Mouse (Mus musculus): ENCODE measurements around the gene Cdhr5.

DNA sequence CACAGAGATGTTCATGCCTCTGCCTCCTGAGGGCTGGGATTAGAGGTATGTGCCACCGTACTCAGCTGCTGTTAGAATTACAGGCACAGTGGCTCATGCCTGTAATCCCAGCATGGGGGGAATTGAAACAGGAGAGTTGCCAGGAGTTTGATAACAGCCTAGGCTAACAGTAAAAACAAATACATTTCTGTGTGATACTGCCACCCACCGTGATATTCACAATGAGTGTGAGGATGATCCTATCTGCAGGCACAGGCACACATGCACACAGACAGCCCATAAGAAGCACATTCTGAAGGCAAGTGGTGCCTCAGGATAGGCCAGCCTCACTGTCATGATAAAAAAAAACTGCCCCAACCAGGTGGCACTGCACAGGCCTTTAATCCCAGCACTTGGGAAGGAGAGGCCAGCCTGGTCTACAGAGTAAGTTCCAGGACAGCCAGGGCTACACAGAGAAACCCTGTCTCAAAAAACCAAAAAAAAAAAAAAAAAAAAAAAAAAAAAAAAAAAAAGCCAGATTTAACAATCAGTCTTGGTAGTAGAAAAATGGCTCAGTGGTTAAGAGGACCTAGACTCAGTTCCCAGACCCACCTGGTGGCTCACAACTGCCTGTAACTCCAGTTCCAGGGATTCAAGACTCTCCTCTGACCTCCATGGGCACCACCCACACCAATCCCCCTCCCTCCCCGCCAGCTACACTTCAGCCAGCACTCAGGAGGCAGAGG lies 21.5 kb upstream of the Cdhr5 start:
- TF ChIP-seq CTCF (IDR thresholded peaks at IDR 0.05; ENCODE audit: low read depth) (no peak), EP300 (IDR thresholded peaks at IDR 0.05; ENCODE audit: low read depth) (no peak)

Data from liver, embryonic 14.5 days (tissue).